Mouse (Mus musculus): ENCODE measurements around the gene Chchd3. TPM values are rescaled to one million over a fixed set of nuclear protein-coding genes. Genes with fewer than 3 reads are reported as not detected.

The Chchd3 gene
- polyA plus RNA-seq, 1 experiment from 2014 or later, result 134 TPM

GRCm38 (mm10) chr6:32797525-32797924 is 262.5 kb downstream of the Chchd3 start:
- Histone ChIP-seq H3K4me1 (replicated peaks; ENCODE audit: control insufficient read depth, insufficient read depth, low read length) (no peaks in the 10 kb centered on the region), H3K4me3 (ENCODE audit: low read depth, low read length) (no peak overlapping the region), H3K4me2 (replicated peaks; ENCODE audit: low read depth) (no peak overlapping the region), H3K9me3 (ENCODE audit: control insufficient read depth) (no peaks in the 10 kb centered on the region), H3K36me3 (ENCODE audit: control insufficient read depth, insufficient read depth) (peaks cover 30% of the 10 kb centered on the region; the same call in 1 of the 2 replicates), H3K27ac (ENCODE audit: low read depth, low read length) (no peak overlapping the region), H3K9ac (ENCODE audit: low read depth, low read length) (no peak overlapping the region), H3K27me3 (replicated peaks; ENCODE audit: control insufficient read depth, insufficient read depth, low read length) (no peaks in the 10 kb centered on the region)
- no peak for ATAC-seq
- WGBS, result 55% methylated on average over 4 of the region's 4 CpGs
- TF ChIP-seq CTCF (IDR thresholded peaks at IDR 0.05; ENCODE audit: low read depth), result no peak

DNA sequence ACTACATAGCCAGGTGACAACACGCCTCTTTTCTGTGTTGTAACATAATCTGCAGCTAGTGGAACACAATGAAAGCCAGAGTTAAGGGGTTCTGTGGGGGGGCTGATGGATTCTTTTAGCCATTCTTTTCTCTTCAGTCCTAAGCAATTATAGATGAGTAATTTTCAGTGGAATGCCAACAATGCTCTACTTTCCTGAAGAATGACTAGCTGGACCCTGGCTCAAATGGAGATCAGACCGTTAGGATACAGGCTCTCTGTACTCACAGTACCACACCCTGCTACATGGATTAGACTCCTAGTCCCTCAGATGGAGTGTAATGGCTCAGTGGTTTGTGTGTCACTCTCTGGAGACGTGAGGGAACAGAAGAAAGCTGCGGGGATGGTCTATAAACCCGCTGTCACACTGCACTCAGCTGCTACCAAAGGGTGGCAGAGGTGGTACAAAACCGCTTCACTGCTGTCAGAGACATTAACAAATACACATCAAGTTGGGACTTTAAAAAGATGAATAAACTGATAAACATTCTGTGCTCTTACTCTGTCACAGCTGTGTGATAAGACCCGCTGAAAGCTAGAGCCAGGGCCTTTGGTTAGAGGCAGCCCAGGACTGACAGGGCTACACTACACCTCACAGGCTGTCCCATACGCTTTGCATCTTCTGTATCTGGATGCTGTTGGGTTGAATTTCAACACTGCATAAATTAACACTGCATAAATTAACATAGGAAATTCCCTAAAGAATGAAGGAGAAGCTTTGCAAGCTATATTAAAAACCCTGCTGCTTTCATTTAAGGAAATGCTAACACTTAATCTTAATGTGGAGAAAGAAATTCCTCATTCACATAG is 264.2 kb downstream of the Chchd3 start:
- no peak for ATAC-seq
- Histone ChIP-seq H3K36me3 (ENCODE audit: control insufficient read depth, insufficient read depth) (peaks cover 20% of the 10 kb centered on the region), H3K27me3 (replicated peaks; ENCODE audit: control insufficient read depth, insufficient read depth, low read length) (no peaks in the 10 kb centered on the region), H3K9ac (ENCODE audit: low read depth, low read length) (no peak overlapping the region), H3K27ac (ENCODE audit: low read depth, low read length) (no peak overlapping the region), H3K9me3 (ENCODE audit: control insufficient read depth) (no peaks in the 10 kb centered on the region), H3K4me1 (replicated peaks; ENCODE audit: control insufficient read depth, insufficient read depth, low read length) (no peaks in the 10 kb centered on the region), H3K4me3 (ENCODE audit: low read depth, low read length) (no peak overlapping the region), H3K4me2 (replicated peaks; ENCODE audit: low read depth) (no peak overlapping the region)
- TF ChIP-seq CTCF (IDR thresholded peaks at IDR 0.05; ENCODE audit: low read depth), result no peak
- WGBS, result 68% methylated on average over 8 of the region's 8 CpGs

DNA sequence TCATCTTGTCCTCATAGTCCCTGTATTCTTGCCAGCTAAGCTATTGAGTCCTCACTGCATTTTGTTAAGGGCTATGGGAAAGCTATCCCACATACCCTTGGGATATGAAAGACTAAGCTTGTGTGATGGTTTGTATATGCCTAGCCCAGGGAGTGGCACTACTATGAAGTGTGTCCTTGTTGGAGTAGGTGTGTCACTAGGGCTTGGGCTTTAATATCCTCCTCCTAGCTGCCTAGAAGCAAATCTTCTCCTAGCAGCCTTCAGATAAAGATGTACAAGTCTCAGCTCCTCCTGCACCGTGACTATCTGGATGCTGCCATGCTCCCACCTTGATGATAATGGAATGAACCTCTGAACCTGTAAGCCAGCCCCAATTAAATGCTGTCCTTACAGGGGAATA is 266.5 kb downstream of the Chchd3 start:
- no peak for ATAC-seq
- Histone ChIP-seq H3K9ac (ENCODE audit: low read depth, low read length) (no peak overlapping the region), H3K9me3 (ENCODE audit: control insufficient read depth) (no peaks in the 10 kb centered on the region), H3K4me2 (replicated peaks; ENCODE audit: low read depth) (no peak overlapping the region), H3K4me3 (ENCODE audit: low read depth, low read length) (no peak overlapping the region), H3K4me1 (replicated peaks; ENCODE audit: control insufficient read depth, insufficient read depth, low read length) (no peaks in the 10 kb centered on the region), H3K36me3 (ENCODE audit: control insufficient read depth, insufficient read depth) (peaks cover 14% of the 10 kb centered on the region), H3K27me3 (replicated peaks; ENCODE audit: control insufficient read depth, insufficient read depth, low read length) (no peaks in the 10 kb centered on the region), H3K27ac (ENCODE audit: low read depth, low read length) (no peak overlapping the region)
- WGBS, result 97% methylated on average over 1 of the region's 1 CpGs
- no peak for TF ChIP-seq CTCF (IDR thresholded peaks at IDR 0.05; ENCODE audit: low read depth)

DNA sequence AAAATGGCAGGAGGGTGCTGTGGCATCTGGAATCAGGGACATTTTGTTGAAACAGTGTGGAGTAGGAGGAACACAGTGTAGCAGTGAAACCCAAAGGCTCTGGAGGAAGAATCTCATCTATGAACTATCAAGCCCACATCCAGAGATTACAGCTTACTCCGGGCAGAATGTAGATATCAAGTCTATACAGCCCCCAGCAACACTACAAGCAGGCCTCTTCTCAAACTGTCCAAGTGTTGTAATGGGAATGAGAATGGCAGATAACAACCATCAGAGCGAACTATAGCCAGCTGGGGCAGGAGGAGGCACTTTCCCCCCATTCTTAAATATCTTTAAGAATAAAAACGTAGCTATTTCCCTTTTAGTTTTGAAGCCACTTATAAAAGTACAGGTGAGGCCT is 266.9 kb downstream of the Chchd3 start:
- ATAC-seq, result no peak
- H3K9ac ChIP-seq (ENCODE audit: low read depth, low read length), result no peak overlapping the region
- peaks cover 14% of the 10 kb centered on the region for H3K36me3 ChIP-seq (ENCODE audit: control insufficient read depth, insufficient read depth)
- no peak for TF ChIP-seq CTCF (IDR thresholded peaks at IDR 0.05; ENCODE audit: low read depth)
- H3K4me1 ChIP-seq (replicated peaks; ENCODE audit: control insufficient read depth, insufficient read depth, low read length), result no peaks in the 10 kb centered on the region
- no peak overlapping the region for H3K4me3 ChIP-seq (ENCODE audit: low read depth, low read length)
- H3K4me2 ChIP-seq (replicated peaks; ENCODE audit: low read depth), result no peak overlapping the region
- H3K9me3 ChIP-seq (ENCODE audit: control insufficient read depth), result no peaks in the 10 kb centered on the region
- H3K27ac ChIP-seq (ENCODE audit: low read depth, low read length), result no peak overlapping the region
- 94% methylated on average over 3 of the region's 3 CpGs for WGBS
- H3K27me3 ChIP-seq (replicated peaks; ENCODE audit: control insufficient read depth, insufficient read depth, low read length), result no peaks in the 10 kb centered on the region

DNA sequence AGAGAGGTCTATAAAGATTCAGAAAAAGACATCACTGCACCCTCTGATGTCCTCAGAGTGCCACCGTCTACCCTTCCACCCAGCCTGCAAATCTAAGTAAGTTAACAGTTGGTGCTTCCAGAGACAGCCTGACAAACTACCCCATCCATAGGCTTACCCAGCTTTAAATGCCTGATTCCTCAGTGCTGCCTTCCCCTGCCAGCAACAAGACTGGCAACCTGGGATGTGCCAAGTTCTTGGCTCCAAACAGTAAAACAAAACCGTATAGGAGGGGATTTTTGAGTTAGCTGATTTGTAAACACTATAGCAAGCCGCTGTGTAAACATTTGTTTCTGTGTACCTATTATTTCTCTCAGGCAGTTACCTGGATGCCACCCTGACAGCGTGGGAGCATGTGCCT is 269.6 kb downstream of the Chchd3 start:
- Histone ChIP-seq H3K27me3 (replicated peaks; ENCODE audit: control insufficient read depth, insufficient read depth, low read length) (no peaks in the 10 kb centered on the region), H3K36me3 (ENCODE audit: control insufficient read depth, insufficient read depth) (peaks cover 14% of the 10 kb centered on the region), H3K4me2 (replicated peaks; ENCODE audit: low read depth) (no peak overlapping the region), H3K4me1 (replicated peaks; ENCODE audit: control insufficient read depth, insufficient read depth, low read length) (no peaks in the 10 kb centered on the region), H3K27ac (ENCODE audit: low read depth, low read length) (no peak overlapping the region), H3K9me3 (ENCODE audit: control insufficient read depth) (no peaks in the 10 kb centered on the region), H3K9ac (ENCODE audit: low read depth, low read length) (no peak overlapping the region), H3K4me3 (ENCODE audit: low read depth, low read length) (no peak overlapping the region)
- TF ChIP-seq CTCF (IDR thresholded peaks at IDR 0.05; ENCODE audit: low read depth), result no peak
- no peak for ATAC-seq
- WGBS, result 76% methylated on average over 4 of the region's 4 CpGs

DNA sequence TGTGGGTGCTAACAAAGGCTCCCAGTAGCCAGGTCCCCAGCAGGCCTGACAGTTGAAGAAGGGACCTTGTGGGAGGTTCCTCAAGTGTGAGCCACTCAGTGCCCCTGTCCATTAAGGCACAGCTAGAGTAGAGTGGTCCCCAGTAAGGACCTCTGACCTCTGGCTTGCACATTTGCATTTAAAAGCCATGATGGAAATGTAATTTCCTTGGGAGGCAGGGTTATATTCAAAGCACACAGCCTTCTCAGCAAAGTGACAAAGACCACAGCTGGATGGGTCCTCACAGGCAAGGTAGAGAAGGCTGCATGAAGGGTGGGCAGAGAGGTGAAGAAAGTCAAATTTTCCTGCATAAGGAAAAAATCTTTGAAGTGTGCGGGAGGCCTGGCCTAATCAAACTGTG is 272.7 kb downstream of the Chchd3 start:
- Histone ChIP-seq H3K36me3 (ENCODE audit: control insufficient read depth, insufficient read depth) (peaks cover 8% of the 10 kb centered on the region), H3K9me3 (ENCODE audit: control insufficient read depth) (no peaks in the 10 kb centered on the region), H3K9ac (ENCODE audit: low read depth, low read length) (no peak overlapping the region), H3K27me3 (replicated peaks; ENCODE audit: control insufficient read depth, insufficient read depth, low read length) (no peaks in the 10 kb centered on the region), H3K4me3 (ENCODE audit: low read depth, low read length) (no peak overlapping the region), H3K27ac (ENCODE audit: low read depth, low read length) (no peak overlapping the region), H3K4me2 (replicated peaks; ENCODE audit: low read depth) (no peak overlapping the region), H3K4me1 (replicated peaks; ENCODE audit: control insufficient read depth, insufficient read depth, low read length) (no peaks in the 10 kb centered on the region)
- no peak for ATAC-seq
- WGBS, result 70% methylated on average over 1 of the region's 1 CpGs
- TF ChIP-seq CTCF (IDR thresholded peaks at IDR 0.05; ENCODE audit: low read depth), result no peak
